Mouse (Mus musculus) erythroblast, adult 5-6 weeks (primary cell): Measurements from ENCODE around the gene Atp6v1f. TPM values are rescaled to one million over a fixed set of nuclear protein-coding genes. Genes with fewer than 3 reads are reported as not detected.

Experiments
- ATAC-seq: replicated peaks from 2 replicates; pipeline ENCODE4 v1.8.0; 2016; ENCODE audit warnings: moderate number of reproducible peaks, mild to moderate bottlenecking, moderate TSS enrichment, inconsistent platforms; ENCODE audit not compliant: poor library complexity, low FRiP score, severe bottlenecking
- total RNA-seq, 2 experiments: library from RNA; stranded (forward) in 1 of 2; stranded (reverse) in 1 of 2; fragments of 150-400 nt in 1 of 2; fragments of 200-764, 138-1000 nt in 1 of 2; gene quantifications; 2 replicates each; pipeline versions ENCODE4 v1.2.3 to v1.2.4; 2015 to 2017; ENCODE audit warnings: low replicate concordance in 2 of 2

Atp6v1f gene
- total RNA-seq, 2 experiments from 2014 or later: 37.2 to 77.2 TPM

DNA sequence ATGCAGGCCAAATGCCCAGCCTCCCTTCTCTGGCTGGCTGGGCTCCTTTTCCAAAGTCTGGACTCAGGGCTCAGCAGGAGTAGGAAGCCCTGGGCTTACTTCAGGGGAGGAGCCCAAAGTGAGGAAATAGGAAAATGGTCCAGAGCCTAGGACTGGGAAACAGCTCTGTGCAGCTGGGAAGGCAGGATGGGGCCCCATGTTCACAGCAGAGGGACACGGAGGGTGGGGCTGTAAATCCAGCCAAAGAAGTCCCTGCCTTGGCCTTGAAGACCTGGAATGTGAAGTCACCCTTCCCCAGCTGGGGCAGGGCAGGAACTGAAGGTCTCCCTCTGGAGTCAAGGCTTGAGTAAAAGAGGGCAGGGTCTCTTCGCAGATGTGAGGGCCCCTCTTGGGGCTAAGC is 41.6 kb downstream of the Atp6v1f start:
- ATAC-seq: no peak

DNA sequence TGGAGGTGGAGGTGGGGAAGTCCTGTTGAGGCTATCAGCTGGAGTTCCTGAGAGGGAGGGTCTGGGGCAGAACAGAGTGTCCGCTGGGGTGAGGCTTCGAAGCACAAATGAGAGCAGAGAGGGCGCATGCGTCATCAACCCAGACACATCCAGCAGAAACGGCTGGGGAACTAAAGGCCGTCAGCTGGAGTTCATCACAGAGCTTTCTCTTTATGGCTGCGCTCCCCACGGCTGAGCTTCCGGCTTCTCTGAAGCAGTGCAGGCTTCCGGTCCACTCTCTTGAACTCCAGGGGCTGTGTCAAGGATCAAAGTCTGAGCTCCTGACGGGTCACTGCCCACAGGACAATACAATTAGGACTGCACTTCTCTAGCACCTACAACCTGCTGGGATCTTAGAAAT is 45.8 kb downstream of the Atp6v1f start:
- ATAC-seq: no peak

DNA sequence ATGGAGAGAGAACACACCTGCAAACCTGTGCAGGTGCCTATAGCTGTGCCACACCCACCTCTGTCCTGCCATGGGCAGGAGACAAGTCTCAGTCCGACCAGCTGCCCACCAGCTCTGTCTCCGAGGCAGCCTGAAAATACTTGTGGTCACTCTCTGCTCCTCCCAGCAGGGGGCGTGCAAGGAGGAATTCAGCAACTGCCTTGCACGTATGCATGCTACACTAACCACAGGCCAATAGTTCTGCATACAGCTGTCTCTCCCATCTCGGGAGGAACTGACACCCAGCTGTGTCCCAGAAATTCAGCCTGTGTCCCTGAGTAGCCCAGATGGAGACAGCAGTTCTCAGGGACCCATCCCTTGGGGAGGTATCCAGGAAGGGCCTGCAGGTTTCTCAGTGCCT is 49.6 kb downstream of the Atp6v1f start:
- ATAC-seq: peak; percentile 65

Other genes with a start within 250 kb of the Atp6v1f start
- gene Hilpda, start 195.2 kb upstream of the Atp6v1f start, total RNA-seq (2015; ENCODE audit: low replicate concordance): 0.96 and 2.7 TPM in 2 replicates
- gene Hilpda, start 195.2 kb upstream of the Atp6v1f start, total RNA-seq (2017; ENCODE audit: low replicate concordance): 2.0 TPM in 1 of 2 replicates, not detected in the other
- gene Fam71f2, start 188.1 kb upstream of the Atp6v1f start, total RNA-seq (2015; ENCODE audit: low replicate concordance): not detected in 2 replicates
- not detected in 2 replicates for gene Fam71f2, start 188.1 kb upstream of the Atp6v1f start, total RNA-seq (2017; ENCODE audit: low replicate concordance)
- not detected in 2 replicates for gene Fam71f1, start 148.6 kb upstream of the Atp6v1f start, total RNA-seq (2015; ENCODE audit: low replicate concordance)
- not detected in 2 replicates for gene Fam71f1, start 148.6 kb upstream of the Atp6v1f start, total RNA-seq (2017; ENCODE audit: low replicate concordance)
- gene Calu, start 119.6 kb upstream of the Atp6v1f start, total RNA-seq (2015; ENCODE audit: low replicate concordance): 23.1 and 25.1 TPM in 2 replicates
- gene Calu, start 119.6 kb upstream of the Atp6v1f start, total RNA-seq (2017; ENCODE audit: low replicate concordance): 34.1 and 52.3 TPM in 2 replicates
- gene Opn1sw, start 79.2 kb upstream of the Atp6v1f start, total RNA-seq (2015; ENCODE audit: low replicate concordance): not detected in 2 replicates
- not detected in 2 replicates for gene Opn1sw, start 79.2 kb upstream of the Atp6v1f start, total RNA-seq (2017; ENCODE audit: low replicate concordance)
- gene Ccdc136, start 71.4 kb upstream of the Atp6v1f start, total RNA-seq (2015; ENCODE audit: low replicate concordance): not detected in 2 replicates
- not detected in 2 replicates for gene Ccdc136, start 71.4 kb upstream of the Atp6v1f start, total RNA-seq (2017; ENCODE audit: low replicate concordance)
- not detected in 2 replicates for gene Flnc, start 34.5 kb upstream of the Atp6v1f start, total RNA-seq (2015; ENCODE audit: low replicate concordance)
- not detected in 2 replicates for gene Flnc, start 34.5 kb upstream of the Atp6v1f start, total RNA-seq (2017; ENCODE audit: low replicate concordance)
- gene Atp6v1fnb, start 3.7 kb downstream of the Atp6v1f start, total RNA-seq (2015; ENCODE audit: low replicate concordance): not detected in 2 replicates
- gene Atp6v1fnb, start 3.7 kb downstream of the Atp6v1f start, total RNA-seq (2017; ENCODE audit: low replicate concordance): not detected in 2 replicates
- not detected in 2 replicates for gene Kcp, start 40.2 kb downstream of the Atp6v1f start, total RNA-seq (2015; ENCODE audit: low replicate concordance)
- gene Kcp, start 40.2 kb downstream of the Atp6v1f start, total RNA-seq (2017; ENCODE audit: low replicate concordance): not detected in 2 replicates
- gene Irf5, start 58.9 kb downstream of the Atp6v1f start, total RNA-seq (2015; ENCODE audit: low replicate concordance): 11.9 and 14.4 TPM in 2 replicates
- 6.6 and 12.5 TPM in 2 replicates for gene Irf5, start 58.9 kb downstream of the Atp6v1f start, total RNA-seq (2017; ENCODE audit: low replicate concordance)
- 16.3 and 34.7 TPM in 2 replicates for gene Tnpo3, start 142.2 kb downstream of the Atp6v1f start, total RNA-seq (2015; ENCODE audit: low replicate concordance)
- 22.6 and 26.1 TPM in 2 replicates for gene Tnpo3, start 142.2 kb downstream of the Atp6v1f start, total RNA-seq (2017; ENCODE audit: low replicate concordance)
- gene Tspan33, start 226.5 kb downstream of the Atp6v1f start, total RNA-seq (2015; ENCODE audit: low replicate concordance): 246 and 272 TPM in 2 replicates
- 487 and 489 TPM in 2 replicates for gene Tspan33, start 226.5 kb downstream of the Atp6v1f start, total RNA-seq (2017; ENCODE audit: low replicate concordance)